Mouse (Mus musculus) cerebellum, adult 9-10 months (tissue): ENCODE measurements around the gene Casp3.
"Not testable (repeated sequence)": the region's sequence is repeated elsewhere in the genome, so short reads cannot be mapped to it uniquely, and the experiment has no call there.

ENCODE experiments used
- DNase-seq: peaks from one replicate; pipeline ENCODE4 v3.0.0; 2022

Casp3 gene

GRCm38 (mm10) chr8:46616879-46617689, at the start of gene Casp3, which contains the start of gene Primpol:
Gene Casp3, plus strand, starts transcription at chr8:46617291.
Gene Primpol, minus strand, starts transcription at chr8:46617212.
- peak; percentile 94 for DNase-seq

- DNase-seq: no peak
Measured at GRCm38 (mm10) chr8:46567946-46568345, 49.1 kb upstream of the Casp3 start.

- DNase-seq: no peak
Measured at GRCm38 (mm10) chr8:46568942-46569341, 48.1 kb upstream of the Casp3 start.

- no peak for DNase-seq
Measured at GRCm38 (mm10) chr8:46569659-46570441, 47.2 kb upstream of the Casp3 start.

- no peak for DNase-seq
Measured at GRCm38 (mm10) chr8:46570673-46571072, 46.4 kb upstream of the Casp3 start.

- no peak for DNase-seq
Measured at GRCm38 (mm10) chr8:46573446-46573845, 43.6 kb upstream of the Casp3 start.

GRCm38 (mm10) chr8:46573964-46574363, 43.1 kb upstream of the Casp3 start:
- no peak for DNase-seq

GRCm38 (mm10) chr8:46578794-46579193, 38.3 kb upstream of the Casp3 start:
- DNase-seq: no peak

- not testable (repeated sequence) for DNase-seq
Measured at GRCm38 (mm10) chr8:46584328-46584727, 32.8 kb upstream of the Casp3 start.

GRCm38 (mm10) chr8:46585576-46585975, 31.5 kb upstream of the Casp3 start:
- no peak for DNase-seq

GRCm38 (mm10) chr8:46587911-46588310, 29.2 kb upstream of the Casp3 start:
- DNase-seq: no peak

GRCm38 (mm10) chr8:46588663-46589062, 28.4 kb upstream of the Casp3 start:
- DNase-seq: no peak

GRCm38 (mm10) chr8:46593067-46593466, 24.0 kb upstream of the Casp3 start:
- peak; percentile 20 for DNase-seq

GRCm38 (mm10) chr8:46593772-46594171, 23.3 kb upstream of the Casp3 start:
- peak; percentile 33 for DNase-seq

GRCm38 (mm10) chr8:46595593-46595992, 21.5 kb upstream of the Casp3 start:
- no peak for DNase-seq

- DNase-seq: no peak
Measured at GRCm38 (mm10) chr8:46596530-46596929, 20.6 kb upstream of the Casp3 start.

- DNase-seq: no peak
Measured at GRCm38 (mm10) chr8:46597411-46597810, 19.7 kb upstream of the Casp3 start.

- DNase-seq: no peak
Measured at GRCm38 (mm10) chr8:46598114-46598513, 19.0 kb upstream of the Casp3 start.

- DNase-seq: no peak
Measured at GRCm38 (mm10) chr8:46598753-46599152, 18.3 kb upstream of the Casp3 start.

- no peak for DNase-seq
Measured at GRCm38 (mm10) chr8:46599314-46599904, 17.7 kb upstream of the Casp3 start.

GRCm38 (mm10) chr8:46600959-46601707, 16.0 kb upstream of the Casp3 start:
- DNase-seq: no peak

GRCm38 (mm10) chr8:46603587-46603986, 13.5 kb upstream of the Casp3 start:
- no peak for DNase-seq

- DNase-seq: no peak
Measured at GRCm38 (mm10) chr8:46606930-46607329, 10.2 kb upstream of the Casp3 start.
